Mouse (Mus musculus) CD4-positive, CD25-positive, alpha-beta regulatory T cell, adult 4 months (primary cell): ENCODE measurements around the gene Tmem179. TPM values are rescaled to one million over a fixed set of nuclear protein-coding genes. Genes with fewer than 3 reads are reported as not detected.

Source experiments
- ATAC-seq: one replicate; pipeline ENCODE4 v1.8.0; 2017
- polyA plus RNA-seq, 2 experiments: library from polyadenylated mRNA; unstranded; fragments of 100-300 nt; shearing (Covaris generic); gene quantifications; one replicate each; pipeline ENCODE4 v1.2.1; 2017

Tmem179 gene
- polyA plus RNA-seq, 2 experiments from 2014 or later: not detected

- ATAC-seq: no peak
Measured at GRCm38 (mm10) chr12:112457839-112458238, 58.7 kb downstream of the Tmem179 start.

GRCm38 (mm10) chr12:112456144-112456713, 60.3 kb downstream of the Tmem179 start:
- ATAC-seq: no peak

- ATAC-seq: no peak
Measured at GRCm38 (mm10) chr12:112451826-112452225, 64.7 kb downstream of the Tmem179 start.

GRCm38 (mm10) chr12:112451381-112451780, 65.2 kb downstream of the Tmem179 start:
- ATAC-seq: no peak

- no peak for ATAC-seq
Measured at GRCm38 (mm10) chr12:112450883-112451282, 65.7 kb downstream of the Tmem179 start.

Other genes starting within 250 kb of the Tmem179 start
- not detected for gene A530016L24Rik, start 27.3 kb downstream of the Tmem179 start, polyA plus RNA-seq
- 10 to 100 TPM in 1 of 2 experiments, 1 to 10 TPM in 1; 9.1 to 12.2 TPM for gene Inf2, start 72.0 kb upstream of the Tmem179 start, polyA plus RNA-seq
- gene Adssl1, start 103.3 kb upstream of the Tmem179 start, polyA plus RNA-seq: 1 to 10 TPM; 2.0 to 2.3 TPM
- 10 to 100 TPM; 30.9 to 37.1 TPM for gene Siva1, start 127.9 kb upstream of the Tmem179 start, polyA plus RNA-seq
- gene Akt1, start 158.1 kb upstream of the Tmem179 start, polyA plus RNA-seq: 10 to 100 TPM; 14.6 to 18.4 TPM
- 1 to 10 TPM; 2.8 to 2.9 TPM for gene Zbtb42, start 162.1 kb upstream of the Tmem179 start, polyA plus RNA-seq
- 1 to 10 TPM; 2.4 to 4.9 TPM for gene Cep170b, start 203.7 kb upstream of the Tmem179 start, polyA plus RNA-seq
- gene Pld4, start 243.9 kb upstream of the Tmem179 start, polyA plus RNA-seq: 1 to 10 TPM; 1.7 to 7.2 TPM